Mouse (Mus musculus) ES-E14 (cell line): ENCODE results near the gene Shisa7. TPM values are rescaled to one million over a fixed set of nuclear protein-coding genes. Genes with fewer than 3 reads are reported as not detected.

Source experiments
- DNase-seq: peaks from one replicate; pipeline ENCODE4 v3.0.0-alpha.2; 2013; ENCODE audit warnings: low read depth, low spot score
- H3K27ac ChIP-seq: 2 replicates; pipeline ENCODE4 v1.5.1; 2012; ENCODE audit warnings: low read depth, mild to moderate bottlenecking, low read length, moderate library complexity, mixed read lengths; ENCODE audit not compliant: poor library complexity, insufficient read depth, severe bottlenecking
- H3K36me3 ChIP-seq: 2 replicates; pipeline ENCODE4 v1.6.1; 2012; ENCODE audit warnings: mild to moderate bottlenecking, low read length, moderate library complexity, mixed read lengths; ENCODE audit not compliant: control insufficient read depth, poor library complexity, insufficient read depth, severe bottlenecking
- H3K4me1 ChIP-seq, 2 experiments: fragments of 150-350 bp in 1 of 2; sonication (generic) in 1 of 2; 2 replicates each; pipeline ENCODE4 v1.6.1; 2012; ENCODE audit warnings: low read length in 2 of 2, mild to moderate bottlenecking in 1 of 2, mixed read lengths in 1 of 2; ENCODE audit not compliant: control insufficient read depth in 2 of 2, insufficient read depth in 2 of 2, poor library complexity in 1 of 2
- H3K4me3 ChIP-seq, 2 experiments: fragments of 150-350 bp in 1 of 2; sonication (generic) in 1 of 2; 2 replicates each; pipeline ENCODE4 v1.5.1; 2012; ENCODE audit warnings: low read length in 2 of 2, low read depth in 1 of 2, mild to moderate bottlenecking in 1 of 2, mixed read lengths in 1 of 2; ENCODE audit not compliant: insufficient read depth in 1 of 2, poor library complexity in 1 of 2, severe bottlenecking in 1 of 2
- H3K9ac ChIP-seq: 2 replicates; pipeline ENCODE4 v1.6.1; 2012; ENCODE audit warnings: low read depth, mild to moderate bottlenecking, low read length, mixed read lengths; ENCODE audit not compliant: poor library complexity, insufficient read depth, severe bottlenecking
- H3K9me3 ChIP-seq: fragments of 150-350 bp; sonication (generic); 2 replicates; pipeline ENCODE4 v1.6.1; 2012; ENCODE audit warnings: low read depth, mild to moderate bottlenecking, low read length; ENCODE audit not compliant: control insufficient read depth, insufficient read depth
- CHD2 ChIP-seq: IDR thresholded peaks from 2 replicates; pipeline ENCODE4 v1.6.1; 2014; ENCODE audit warnings: mild to moderate bottlenecking, low read depth, low read length, inconsistent platforms
- HCFC1 ChIP-seq: IDR thresholded peaks from 2 replicates; pipeline ENCODE4 v1.6.1; 2012; ENCODE audit warnings: low read length, inconsistent platforms, borderline replicate concordance; ENCODE audit not compliant: insufficient read depth
- MAFK ChIP-seq: IDR thresholded peaks from 2 replicates; pipeline ENCODE4 v1.6.1; 2014; ENCODE audit warnings: mild to moderate bottlenecking, low read depth, low read length, inconsistent platforms; ENCODE audit not compliant: insufficient read depth
- ZC3H11A ChIP-seq: IDR thresholded peaks from 2 replicates; pipeline ENCODE4 v1.6.1; 2012; ENCODE audit warnings: low read depth, mild to moderate bottlenecking, inconsistent platforms, low read length, borderline replicate concordance
- ZNF384 ChIP-seq: IDR thresholded peaks from 2 replicates; pipeline ENCODE4 v1.6.1; 2012; ENCODE audit warnings: low read depth, low read length, inconsistent platforms
- in situ Hi-C, 2 experiments: fragments of 600-800 bp; cut with MboI; formaldehyde crosslinking; loops; one replicate each; pipeline ENCODE4 v1.15.1; 2025; ENCODE audit warnings: low sequenced_read_pairs in 2 of 2, inconsistent platforms in 1 of 2; ENCODE audit not compliant: unreplicated experiment in 2 of 2
- total RNA-seq: library from RNA; depleted of rRNA; stranded (reverse); fragments of 300-350 nt; gene quantifications from 2 replicates; pipeline ENCODE4 v1.2.3, GENCODE M21; 2012; rRNA removed

Gene Shisa7
- total RNA-seq, 1 experiment: 6.9 TPM

- no peaks in the 10 kb centered on the region for H3K9me3 ChIP-seq
- in situ Hi-C loops: no loop called here
- H3K4me1 ChIP-seq: peaks cover 5 to 9% of the 10 kb centered on the region in 2 experiments; a peak in 3 of 4 replicates
- H3K27ac ChIP-seq: no peak overlapping the region
- H3K9ac ChIP-seq: no peak overlapping the region
- no peak for DNase-seq
- H3K4me3 ChIP-seq: no peak overlapping the region
- H3K36me3 ChIP-seq: no peaks in the 10 kb centered on the region
- no peak for TF ChIP-seq MAFK
These were observed 66.5 kb downstream of the Shisa7 start for GRCm38 (mm10) chr7:4777851-4778637.

DNA sequence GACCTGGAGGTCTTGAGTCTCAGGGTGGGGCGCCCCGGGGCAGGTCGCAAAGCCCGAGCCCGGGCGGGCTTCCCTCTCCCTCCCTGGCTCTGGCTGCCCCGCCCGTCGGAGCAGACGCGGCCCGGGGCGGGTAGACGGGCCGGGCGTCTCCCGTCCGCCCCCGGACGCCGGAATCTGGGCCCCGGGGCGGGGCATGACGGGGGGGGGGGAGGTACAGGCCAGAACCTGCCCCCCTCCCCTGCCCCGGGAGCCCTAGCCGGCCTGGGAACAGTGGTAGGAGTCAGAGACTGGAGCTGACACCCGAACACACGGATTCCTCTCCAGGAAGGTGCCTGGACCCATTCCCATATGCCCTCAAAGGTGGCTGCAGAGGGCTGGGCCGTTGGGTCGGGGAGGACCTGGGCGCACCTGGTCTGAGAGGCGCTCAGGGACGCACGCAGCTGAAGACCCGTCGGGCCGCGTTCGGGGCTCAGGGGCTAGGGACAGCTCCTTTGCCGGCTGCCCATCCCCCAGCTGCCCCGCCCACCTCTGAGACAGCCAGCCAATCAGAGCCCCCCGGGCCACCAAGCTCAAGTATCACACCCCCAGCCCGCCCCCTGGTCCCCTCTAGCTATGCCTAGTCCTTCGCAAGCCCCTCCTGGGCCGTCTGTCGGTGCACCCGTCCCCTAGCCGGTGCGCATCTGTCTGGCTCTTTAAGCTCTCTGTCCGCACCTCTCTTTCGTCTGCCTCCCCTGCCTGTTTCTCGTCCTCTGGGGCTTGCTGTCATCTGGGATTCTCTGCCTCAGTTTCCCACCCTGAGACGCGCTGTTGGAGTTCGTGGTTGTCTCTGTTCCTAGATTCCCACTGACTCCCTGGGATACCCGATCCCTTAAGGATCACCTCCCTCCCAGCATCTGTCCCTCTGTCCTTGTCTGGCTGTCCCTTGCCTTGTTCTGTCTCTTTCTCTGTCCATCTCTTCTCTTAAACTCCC, 67.3 kb downstream of the Shisa7 start:
- in situ Hi-C loops: no loop called here
- DNase-seq: peak; percentile 76
- H3K4me1 ChIP-seq: peaks cover 5 to 9% of the 10 kb centered on the region in 2 experiments; a peak in 3 of 4 replicates
- TF ChIP-seq MAFK: no peak
- peak; percentile 54; the same call in 1 of the 2 replicates for TF ChIP-seq CHD2
- no peak overlapping the region for H3K27ac ChIP-seq
- H3K4me3 ChIP-seq: peak overlapping the region; percentile 44 to 65
- no peaks in the 10 kb centered on the region for H3K36me3 ChIP-seq
- H3K9ac ChIP-seq: no peak overlapping the region
- no peaks in the 10 kb centered on the region for H3K9me3 ChIP-seq

- Histone ChIP-seq H3K36me3 (no peaks in the 10 kb centered on the region), H3K4me3 (no peak overlapping the region), H3K9ac (no peak overlapping the region), H3K27ac (no peak overlapping the region), H3K4me1 (peaks cover 5 to 9% of the 10 kb centered on the region in 2 experiments; a peak in 3 of 4 replicates), H3K9me3 (no peaks in the 10 kb centered on the region)
- in situ Hi-C loops: no loop called here
- no peak for DNase-seq
- TF ChIP-seq CHD2: no peak
- no peak for TF ChIP-seq MAFK
- no peak for TF ChIP-seq ZC3H11A
- no peak for TF ChIP-seq ZNF384
- TF ChIP-seq HCFC1: no peak
These were observed 68.4 kb downstream of the Shisa7 start for GRCm38 (mm10) chr7:4776131-4776530.

Other genes with a start within 250 kb of the Shisa7 start
- 0.18 TPM in 1 of 2 replicates, not detected in the other for gene Ptprh, start 240.7 kb downstream of the Shisa7 start, total RNA-seq
- gene Tmem86b, start 213.3 kb downstream of the Shisa7 start, total RNA-seq: 8.1 and 8.6 TPM in 2 replicates
- gene Ppp6r1, start 185.7 kb downstream of the Shisa7 start, total RNA-seq: 55.4 and 62.9 TPM in 2 replicates
- 56.6 and 61.2 TPM in 2 replicates for gene Hspbp1, start 159.6 kb downstream of the Shisa7 start, total RNA-seq
- gene Brsk1, start 154.1 kb downstream of the Shisa7 start, total RNA-seq: 20.7 and 26.2 TPM in 2 replicates
- 0.53 and 0.94 TPM in 2 replicates for gene Tmem150b, start 119.4 kb downstream of the Shisa7 start, total RNA-seq
- 68.4 and 121 TPM in 2 replicates for gene Kmt5c, start 104.6 kb downstream of the Shisa7 start, total RNA-seq
- 46.4 and 130 TPM in 2 replicates for gene Cox6b2, start 91.6 kb downstream of the Shisa7 start, total RNA-seq
- gene Fam71e2, start 73.4 kb downstream of the Shisa7 start, total RNA-seq: 0.11 TPM in 1 of 2 replicates, not detected in the other
- gene Il11, start 61.8 kb downstream of the Shisa7 start, total RNA-seq: 1.2 and 2.1 TPM in 2 replicates
- not detected in 2 replicates for gene Tmem190, start 61.8 kb downstream of the Shisa7 start, total RNA-seq
- 13.0 and 27.7 TPM in 2 replicates for gene Tmem238, start 55.0 kb downstream of the Shisa7 start, total RNA-seq
- gene Rpl28, start 51.8 kb downstream of the Shisa7 start, total RNA-seq: 1,352 and 1,377 TPM in 2 replicates
- gene Ube2s, start 32.1 kb downstream of the Shisa7 start, total RNA-seq: 461 and 499 TPM in 2 replicates
- gene Isoc2b, start 25.6 kb upstream of the Shisa7 start, total RNA-seq: 3.5 and 3.7 TPM in 2 replicates
- 13.0 and 16.1 TPM in 2 replicates for gene Isoc2a, start 32.5 kb upstream of the Shisa7 start, total RNA-seq
- gene Gm36210, start 61.8 kb upstream of the Shisa7 start, total RNA-seq: 1.6 and 2.2 TPM in 2 replicates
- gene Zfp628, start 70.5 kb upstream of the Shisa7 start, total RNA-seq: 4.0 and 4.3 TPM in 2 replicates
- gene Nat14, start 77.3 kb upstream of the Shisa7 start, total RNA-seq: 1.2 and 1.7 TPM in 2 replicates
- gene Ssc5d, start 81.1 kb upstream of the Shisa7 start, total RNA-seq: 0.94 and 1.3 TPM in 2 replicates
- 0.22 and 0.95 TPM in 2 replicates for gene Sbk2, start 119.7 kb upstream of the Shisa7 start, total RNA-seq
- gene Sbk3, start 126.5 kb upstream of the Shisa7 start, total RNA-seq: not detected in 2 replicates
- gene Zfp579, start 151.5 kb upstream of the Shisa7 start, total RNA-seq: 2.9 and 3.4 TPM in 2 replicates
- 2.6 and 3.9 TPM in 2 replicates for gene Zfp524, start 169.7 kb upstream of the Shisa7 start, total RNA-seq
- 45.9 and 47.4 TPM in 2 replicates for gene Fiz1, start 170.0 kb upstream of the Shisa7 start, total RNA-seq
- gene Gm44973, start 170.8 kb upstream of the Shisa7 start, total RNA-seq: not detected in 2 replicates
- 12.9 and 18.4 TPM in 2 replicates for gene Zfp865, start 175.7 kb upstream of the Shisa7 start, total RNA-seq
- 7.5 and 11.2 TPM in 2 replicates for gene Ccdc106, start 175.9 kb upstream of the Shisa7 start, total RNA-seq
- gene 4632433K11Rik, start 189.4 kb upstream of the Shisa7 start, total RNA-seq: not detected in 2 replicates
- 0.58 and 0.71 TPM in 2 replicates for gene Zfp784, start 193.8 kb upstream of the Shisa7 start, total RNA-seq
- gene Zfp580, start 206.8 kb upstream of the Shisa7 start, total RNA-seq: 2.6 and 3.3 TPM in 2 replicates
- gene U2af2, start 217.4 kb upstream of the Shisa7 start, total RNA-seq: 222 and 262 TPM in 2 replicates
- gene Epn1, start 235.5 kb upstream of the Shisa7 start, total RNA-seq: 51.8 and 59.1 TPM in 2 replicates